Mouse (Mus musculus): ENCODE measurements around the gene Isy1. TPM values are rescaled to one million over a fixed set of nuclear protein-coding genes. Genes with fewer than 3 reads are reported as not detected.
A peak's percentile ranks its signal among the peaks of the same experiment; 100 is the strongest.

Gene Isy1
- polyA plus RNA-seq, 1 experiment from 2014 or later: 73.8 TPM

- no peaks in the 10 kb centered on the region for H3K9me3 ChIP-seq (ENCODE audit: control insufficient read depth, low read length)
- H3K27me3 ChIP-seq (ENCODE audit: control insufficient read depth, insufficient read depth, low read length): no peaks in the 10 kb centered on the region
- H3K9ac ChIP-seq (ENCODE audit: low read length): no peak overlapping the region
- 83% methylated on average over 8 of the region's 8 CpGs for WGBS
- H3K4me1 ChIP-seq (replicated peaks; ENCODE audit: control insufficient read depth, insufficient read depth, low read length): no peaks in the 10 kb centered on the region
- no peak overlapping the region for H3K27ac ChIP-seq (ENCODE audit: low read depth, low read length)
- H3K4me3 ChIP-seq (ENCODE audit: low read depth, low read length): no peak overlapping the region
- no peak for ATAC-seq (replicated peaks; ENCODE audit: low FRiP score)
- H3K36me3 ChIP-seq (ENCODE audit: control insufficient read depth, insufficient read depth, low read length): no peaks in the 10 kb centered on the region
- DNase-seq (ENCODE audit: low spot score): peak; percentile 17
- H3K4me2 ChIP-seq (ENCODE audit: low read depth, low read length, severe bottlenecking): no peak overlapping the region
Measured at GRCm38 (mm10) chr6:87784033-87784432, 54.6 kb downstream of the Isy1 start.

DNA sequence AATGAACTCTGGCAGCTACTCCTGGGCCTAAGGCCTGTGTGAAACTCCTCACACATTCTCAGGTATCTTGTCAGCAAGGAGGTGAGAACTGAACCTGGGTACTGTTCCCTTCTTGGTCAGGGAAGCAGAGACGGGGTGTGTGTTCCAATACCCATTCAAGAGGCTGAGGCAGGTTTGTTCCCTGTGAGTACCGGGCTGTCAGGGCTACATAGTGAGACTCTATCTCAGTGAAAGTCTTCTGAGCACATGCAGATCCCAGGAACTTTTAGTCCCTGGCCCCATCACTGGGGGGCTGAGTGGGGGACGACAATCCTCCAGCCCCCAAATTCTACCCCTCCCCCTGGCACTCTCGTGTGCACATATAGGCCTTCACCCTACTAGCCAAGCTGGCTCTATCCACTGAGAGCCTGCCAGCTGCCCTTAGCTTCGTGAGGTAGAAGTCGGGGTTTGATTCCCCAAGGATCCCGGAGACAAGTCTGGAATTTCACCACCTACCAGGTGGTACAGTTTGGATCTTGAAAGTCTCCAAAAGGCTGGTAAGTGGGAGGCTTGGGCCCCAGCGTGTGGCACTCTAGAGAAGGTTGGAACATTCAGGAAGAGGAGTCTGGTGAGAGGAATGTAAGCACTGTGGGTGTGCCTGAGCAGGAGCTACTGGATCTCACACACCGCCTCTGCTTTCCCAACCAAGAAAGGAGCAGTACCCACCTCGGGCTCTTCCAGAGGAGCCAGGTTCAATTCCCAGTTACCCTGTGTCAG is 57.9 kb downstream of the Isy1 start:
- no peaks in the 10 kb centered on the region for H3K27me3 ChIP-seq (ENCODE audit: control insufficient read depth, insufficient read depth, low read length)
- H3K4me2 ChIP-seq (ENCODE audit: low read depth, low read length, severe bottlenecking): no peak overlapping the region
- no peaks in the 10 kb centered on the region for H3K36me3 ChIP-seq (ENCODE audit: control insufficient read depth, insufficient read depth, low read length)
- H3K9me3 ChIP-seq (ENCODE audit: control insufficient read depth, low read length): no peaks in the 10 kb centered on the region
- DNase-seq (ENCODE audit: low spot score) (peak; percentile 35), ATAC-seq (replicated peaks; ENCODE audit: low FRiP score) (no peak)
- H3K4me1 ChIP-seq (replicated peaks; ENCODE audit: control insufficient read depth, insufficient read depth, low read length): no peaks in the 10 kb centered on the region
- H3K9ac ChIP-seq (ENCODE audit: low read length): no peak overlapping the region
- 85% methylated on average over 10 of the region's 10 CpGs for WGBS
- no peak overlapping the region for H3K27ac ChIP-seq (ENCODE audit: low read depth, low read length)
- H3K4me3 ChIP-seq (ENCODE audit: low read depth, low read length): no peak overlapping the region

GRCm38 (mm10) chr6:87779174-87780165 is 59.1 kb downstream of the Isy1 start:
- Histone ChIP-seq H3K9ac (ENCODE audit: low read length) (no peak overlapping the region), H3K4me2 (ENCODE audit: low read depth, low read length, severe bottlenecking) (no peak overlapping the region), H3K36me3 (ENCODE audit: control insufficient read depth, insufficient read depth, low read length) (no peaks in the 10 kb centered on the region), H3K4me1 (replicated peaks; ENCODE audit: control insufficient read depth, insufficient read depth, low read length) (no peaks in the 10 kb centered on the region), H3K27ac (ENCODE audit: low read depth, low read length) (no peak overlapping the region), H3K4me3 (ENCODE audit: low read depth, low read length) (no peak overlapping the region), H3K9me3 (ENCODE audit: control insufficient read depth, low read length) (no peaks in the 10 kb centered on the region), H3K27me3 (ENCODE audit: control insufficient read depth, insufficient read depth, low read length) (no peaks in the 10 kb centered on the region)
- 84% methylated on average over 11 of the region's 11 CpGs for WGBS
- peak; percentile 48 for DNase-seq (ENCODE audit: low spot score)
- no peak for ATAC-seq (replicated peaks; ENCODE audit: low FRiP score)

DNA sequence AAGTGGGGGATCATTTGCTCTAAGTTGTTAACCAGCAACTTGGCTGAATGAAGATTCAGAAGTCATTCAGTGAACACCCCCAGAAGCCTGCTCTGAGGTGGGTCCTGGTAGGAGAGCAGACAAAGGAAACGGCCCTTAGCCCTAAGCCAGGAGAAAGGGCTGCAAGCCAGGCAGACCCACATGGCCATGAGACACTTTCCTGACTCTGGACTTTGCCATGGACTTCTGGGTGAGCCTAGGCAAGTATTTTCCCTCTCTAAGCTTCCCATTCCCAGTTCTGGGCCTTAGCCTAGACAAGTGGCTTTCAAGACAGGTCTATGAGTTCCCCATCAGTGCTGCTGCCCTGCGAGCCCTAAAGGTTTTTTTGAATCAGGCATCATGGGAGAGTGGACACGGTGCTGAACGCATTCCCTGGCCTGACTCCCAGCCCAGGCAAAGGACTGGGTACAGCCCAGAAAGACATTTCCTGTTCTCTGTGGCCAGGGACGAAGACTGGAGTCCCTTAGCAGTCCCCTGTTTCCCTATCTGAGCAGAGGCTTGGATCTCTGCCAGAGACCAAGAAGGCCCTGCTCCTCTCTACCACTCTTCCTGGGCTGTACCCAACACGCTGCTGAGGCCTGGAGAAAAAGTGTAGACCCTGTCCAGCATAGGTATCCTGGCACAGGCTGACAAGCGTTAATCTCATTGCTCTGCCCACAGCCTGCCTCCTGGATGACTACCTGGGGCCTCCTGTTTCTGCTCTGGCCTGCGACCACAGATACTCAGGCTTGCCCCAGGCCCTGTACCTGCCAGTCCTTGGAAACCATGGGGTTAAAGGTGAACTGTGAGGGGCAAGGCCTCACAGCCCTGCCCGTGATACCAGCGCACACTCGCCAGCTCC is 60.1 kb downstream of the Isy1 start:
- Histone ChIP-seq H3K27ac (ENCODE audit: low read depth, low read length) (no peak overlapping the region), H3K36me3 (ENCODE audit: control insufficient read depth, insufficient read depth, low read length) (no peaks in the 10 kb centered on the region), H3K9me3 (ENCODE audit: control insufficient read depth, low read length) (no peaks in the 10 kb centered on the region), H3K4me2 (ENCODE audit: low read depth, low read length, severe bottlenecking) (no peak overlapping the region), H3K9ac (ENCODE audit: low read length) (no peak overlapping the region), H3K27me3 (ENCODE audit: control insufficient read depth, insufficient read depth, low read length) (no peaks in the 10 kb centered on the region), H3K4me3 (ENCODE audit: low read depth, low read length) (no peak overlapping the region), H3K4me1 (replicated peaks; ENCODE audit: control insufficient read depth, insufficient read depth, low read length) (no peaks in the 10 kb centered on the region)
- 85% methylated on average over 11 of the region's 11 CpGs for WGBS
- DNase-seq (ENCODE audit: low spot score) (peak; percentile 37), ATAC-seq (replicated peaks; ENCODE audit: low FRiP score) (no peak)

- 71% methylated on average over 2 of the region's 2 CpGs for WGBS
Measured at GRCm38 (mm10) chr6:87777842-87778241, 60.8 kb downstream of the Isy1 start, which contains the start of gene Gp9. Gene Gp9, plus strand, starts transcription at chr6:87778072.

GRCm38 (mm10) chr6:87776663-87777062 is 61.9 kb downstream of the Isy1 start:
- Histone ChIP-seq H3K4me2 (ENCODE audit: low read depth, low read length, severe bottlenecking) (no peak overlapping the region), H3K9me3 (ENCODE audit: control insufficient read depth, low read length) (no peaks in the 10 kb centered on the region), H3K9ac (ENCODE audit: low read length) (no peak overlapping the region), H3K27ac (ENCODE audit: low read depth, low read length) (no peak overlapping the region), H3K4me1 (replicated peaks; ENCODE audit: control insufficient read depth, insufficient read depth, low read length) (no peaks in the 10 kb centered on the region), H3K4me3 (ENCODE audit: low read depth, low read length) (no peak overlapping the region), H3K27me3 (ENCODE audit: control insufficient read depth, insufficient read depth, low read length) (no peaks in the 10 kb centered on the region), H3K36me3 (ENCODE audit: control insufficient read depth, insufficient read depth, low read length) (no peaks in the 10 kb centered on the region)
- ATAC-seq (replicated peaks; ENCODE audit: low FRiP score): no peak
- peak; percentile 39 for DNase-seq (ENCODE audit: low spot score)
- WGBS: 82% methylated on average over 1 of the region's 1 CpGs

More at GRCm38 (mm10) chr6:87777842-87778241, 60.8 kb downstream of the Isy1 start, which contains the start of gene Gp9:
- no peak for ATAC-seq (replicated peaks; ENCODE audit: low FRiP score)
- H3K4me1 ChIP-seq (replicated peaks; ENCODE audit: control insufficient read depth, insufficient read depth, low read length): no peaks in the 10 kb centered on the region
- H3K4me3 ChIP-seq (ENCODE audit: low read depth, low read length): no peak within 1 kb of the TSS
- no peak within 1 kb of the TSS for H3K27ac ChIP-seq (ENCODE audit: low read depth, low read length)
- DNase-seq (ENCODE audit: low spot score): peak; percentile 34
- no peaks in the 10 kb centered on the region for H3K27me3 ChIP-seq (ENCODE audit: control insufficient read depth, insufficient read depth, low read length)
- no peak within 1 kb of the TSS for H3K9ac ChIP-seq (ENCODE audit: low read length)
- no peak within 1 kb of the TSS for H3K4me2 ChIP-seq (ENCODE audit: low read depth, low read length, severe bottlenecking)
- no peaks in the 10 kb centered on the region for H3K9me3 ChIP-seq (ENCODE audit: control insufficient read depth, low read length)
- no peaks in the 10 kb centered on the region for H3K36me3 ChIP-seq (ENCODE audit: control insufficient read depth, insufficient read depth, low read length)

- Histone ChIP-seq H3K27ac (ENCODE audit: low read depth, low read length) (no peak overlapping the region), H3K4me2 (ENCODE audit: low read depth, low read length, severe bottlenecking) (no peak overlapping the region), H3K9ac (ENCODE audit: low read length) (no peak overlapping the region), H3K9me3 (ENCODE audit: control insufficient read depth, low read length) (no peaks in the 10 kb centered on the region), H3K36me3 (ENCODE audit: control insufficient read depth, insufficient read depth, low read length) (no peaks in the 10 kb centered on the region), H3K4me1 (replicated peaks; ENCODE audit: control insufficient read depth, insufficient read depth, low read length) (no peaks in the 10 kb centered on the region), H3K4me3 (ENCODE audit: low read depth, low read length) (no peak overlapping the region), H3K27me3 (ENCODE audit: control insufficient read depth, insufficient read depth, low read length) (no peaks in the 10 kb centered on the region)
- WGBS: 78% methylated on average over 3 of the region's 3 CpGs
- ATAC-seq (replicated peaks; ENCODE audit: low FRiP score): no peak
- DNase-seq (ENCODE audit: low spot score): peak; percentile 39
Measured at GRCm38 (mm10) chr6:87775588-87776245, 62.9 kb downstream of the Isy1 start.
